Mouse (Mus musculus): Measurements from ENCODE around the gene Fscn1.
A peak's percentile ranks its signal among the peaks of the same experiment; 100 is the strongest.

Gene Fscn1

GRCm38 (mm10) chr5:142959576-142960556 lies at the start of gene Fscn1:
TSS of gene Fscn1 (plus strand) at chr5:142960343.
- DNase-seq, result peak; percentile 92

GRCm38 (mm10) chr5:142911629-142912028 lies 48.5 kb upstream of the Fscn1 start:
- no peak for DNase-seq

- no peak for DNase-seq
Observed at GRCm38 (mm10) chr5:142912320-142912719, 47.8 kb upstream of the Fscn1 start.

- DNase-seq, result no peak
Observed at GRCm38 (mm10) chr5:142912739-142913138, 47.4 kb upstream of the Fscn1 start.

- no peak for DNase-seq
Observed at GRCm38 (mm10) chr5:142915231-142915630, 44.9 kb upstream of the Fscn1 start.

- DNase-seq, result peak; percentile 18
Observed at GRCm38 (mm10) chr5:142916593-142916992, 43.5 kb upstream of the Fscn1 start.

GRCm38 (mm10) chr5:142917402-142917801 lies 42.7 kb upstream of the Fscn1 start:
- DNase-seq, result no peak

GRCm38 (mm10) chr5:142920311-142921073 lies 39.7 kb upstream of the Fscn1 start:
- DNase-seq, result peak; percentile 81

GRCm38 (mm10) chr5:142921074-142921459 lies 39.1 kb upstream of the Fscn1 start:
- no peak for DNase-seq

GRCm38 (mm10) chr5:142922251-142922650 lies 37.9 kb upstream of the Fscn1 start:
- no peak for DNase-seq

- no peak for DNase-seq
Observed at GRCm38 (mm10) chr5:142923781-142924180, 36.4 kb upstream of the Fscn1 start.

- peak; percentile 27 for DNase-seq
Observed at GRCm38 (mm10) chr5:142924336-142924959, 35.7 kb upstream of the Fscn1 start.

GRCm38 (mm10) chr5:142926204-142926939 lies 33.8 kb upstream of the Fscn1 start:
- peak; percentile 54 for DNase-seq

- DNase-seq, result peak; percentile 15
Observed at GRCm38 (mm10) chr5:142926940-142927228, 33.3 kb upstream of the Fscn1 start.

- no peak for DNase-seq
Observed at GRCm38 (mm10) chr5:142927341-142927930, 32.7 kb upstream of the Fscn1 start.

GRCm38 (mm10) chr5:142928749-142929399 lies 31.3 kb upstream of the Fscn1 start:
- DNase-seq, result peak; percentile 82

GRCm38 (mm10) chr5:142929400-142929752 lies 30.8 kb upstream of the Fscn1 start:
- DNase-seq, result no peak

GRCm38 (mm10) chr5:142931241-142931745 lies 28.9 kb upstream of the Fscn1 start:
- no peak for DNase-seq

- peak; percentile 72 for DNase-seq
Observed at GRCm38 (mm10) chr5:142932084-142932685, 28.0 kb upstream of the Fscn1 start.

- no peak for DNase-seq
Observed at GRCm38 (mm10) chr5:142932731-142933130, 27.4 kb upstream of the Fscn1 start.

All from thymus, postnatal 4 days (tissue).